Mouse (Mus musculus) B cell, adult 2 months (primary cell): ENCODE results near the gene Dtx2.

Experiments
- DNase-seq, 2 experiments: peaks; one replicate each; pipeline ENCODE4 v3.0.0; 2022

The Dtx2 gene

DNA sequence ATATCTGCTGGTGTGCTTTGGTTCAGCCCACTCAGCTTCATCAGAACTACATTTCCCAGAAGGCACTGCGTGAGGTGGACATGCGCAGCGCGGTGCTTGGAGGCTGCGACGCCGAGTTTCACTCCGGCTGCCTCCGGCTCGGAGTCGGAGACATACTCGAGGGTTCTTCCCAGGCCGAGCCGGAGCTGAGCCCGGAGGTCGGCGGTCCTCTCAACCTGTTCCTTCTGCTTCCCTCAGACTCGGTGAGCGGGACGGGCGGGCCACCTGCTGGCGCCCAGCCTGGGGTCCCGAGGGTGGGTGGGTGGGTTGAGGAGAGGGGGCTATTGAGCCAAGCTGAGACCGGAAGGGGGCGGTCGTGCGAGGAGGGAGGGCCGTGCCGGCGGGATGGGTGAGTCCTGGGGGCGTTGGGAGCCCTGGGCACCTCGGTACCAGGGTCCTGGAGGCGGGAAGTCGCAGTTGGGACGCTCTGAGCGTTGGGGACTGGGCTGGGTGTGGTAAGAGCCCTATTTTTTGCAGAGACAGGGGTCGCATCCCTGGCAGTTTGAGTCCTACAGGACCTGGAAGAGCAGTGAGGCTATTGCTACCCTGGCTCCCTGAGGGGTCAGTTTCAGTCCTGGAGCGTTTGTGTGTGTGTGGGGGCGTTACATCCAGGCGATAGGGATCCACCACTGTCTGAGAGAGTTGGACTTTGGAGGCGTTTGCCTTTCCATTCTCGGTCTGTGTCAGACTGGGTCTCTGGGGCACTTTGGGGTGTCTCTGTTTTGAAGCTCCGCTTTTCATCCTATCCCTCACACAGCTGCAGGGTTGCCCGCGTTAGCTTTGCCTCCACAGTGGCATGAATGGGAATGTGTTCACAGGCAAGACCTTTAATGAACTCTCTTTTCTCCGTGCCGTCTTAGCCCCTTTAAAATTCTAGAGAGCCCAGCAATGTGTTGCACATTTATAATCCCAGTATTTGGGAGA lies at the start of gene Dtx2:
Gene Dtx2 (plus strand): TSS at position 76 of the 963 bp plus-strand sequence.
- peak; percentile 91 to 92 for DNase-seq

DNA sequence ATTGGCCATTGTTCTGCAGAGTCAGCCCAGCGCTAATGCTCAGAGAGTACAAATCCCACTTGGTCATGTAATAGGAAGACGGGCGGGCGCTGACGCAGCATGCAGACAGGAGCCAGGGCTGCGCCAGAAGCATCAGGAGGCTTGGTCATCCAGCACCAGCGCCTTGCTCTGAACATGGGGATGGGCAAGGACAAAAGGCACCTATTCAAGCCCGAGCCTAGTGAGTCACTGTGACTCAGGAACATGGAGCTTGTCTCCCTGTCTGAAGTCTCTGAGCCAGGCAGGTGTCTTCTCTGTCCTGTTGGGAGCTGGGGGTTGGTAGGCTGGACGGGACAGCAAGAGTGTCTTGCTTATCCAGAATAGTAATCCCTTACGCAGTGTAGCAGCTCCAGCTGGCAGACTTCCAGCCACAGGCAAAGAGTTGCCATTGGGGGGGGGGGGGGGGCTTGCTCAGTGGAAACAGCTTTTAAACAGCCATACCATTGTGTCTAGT lies 48.6 kb upstream of the Dtx2 start:
- DNase-seq, result no peak

DNA sequence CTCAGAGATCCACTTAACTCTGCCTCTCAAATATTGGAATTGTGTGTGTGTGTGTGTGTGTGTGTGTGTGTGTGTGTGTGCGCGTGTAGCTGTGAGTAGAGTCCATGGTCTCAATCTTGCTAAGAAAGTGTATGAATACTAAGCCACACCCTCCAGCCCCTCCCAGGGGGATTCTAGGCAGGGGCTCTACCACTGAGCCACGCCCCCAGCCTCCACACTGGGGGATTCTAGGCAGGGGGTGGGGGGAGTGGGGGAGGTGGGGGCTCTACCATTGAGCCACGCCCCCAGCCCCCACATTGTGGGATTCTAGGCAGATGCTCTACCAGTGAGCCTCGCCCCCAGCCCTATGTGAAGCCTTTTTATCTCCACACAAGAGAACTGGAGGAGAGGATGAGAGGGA lies 48.0 kb upstream of the Dtx2 start:
- no peak for DNase-seq

DNA sequence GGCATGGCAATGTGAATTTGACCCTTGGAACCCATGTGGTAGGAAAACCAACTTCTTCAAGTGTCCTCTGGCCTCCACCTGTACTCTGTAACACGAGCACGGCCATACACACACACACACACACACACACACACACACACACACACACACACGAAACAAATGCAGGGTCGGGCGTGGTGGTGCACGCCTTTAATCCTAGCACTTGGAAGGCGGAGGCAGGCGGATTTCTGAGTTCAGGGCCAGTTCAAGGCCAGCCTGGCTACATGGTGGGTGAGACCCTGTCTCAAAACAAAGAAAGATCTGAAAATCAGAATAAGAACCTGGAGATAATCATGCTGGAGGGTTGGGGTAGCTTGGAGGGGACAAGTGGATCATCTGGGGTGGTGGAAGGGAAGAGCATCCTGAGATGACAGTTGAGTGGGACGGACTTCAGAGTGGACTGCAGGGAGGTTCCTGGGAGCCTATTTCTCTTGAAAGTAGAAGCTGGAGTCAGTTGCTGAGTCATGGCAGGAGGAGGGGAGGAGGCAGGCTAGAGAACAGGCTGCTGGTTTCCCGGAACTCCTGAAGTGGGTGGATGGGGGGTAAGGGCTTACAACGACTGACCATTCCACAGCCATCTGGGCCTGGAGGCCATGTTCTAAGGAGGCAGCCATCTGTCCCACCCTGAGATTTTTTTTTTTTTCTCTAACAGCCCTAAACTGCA lies 43.7 kb upstream of the Dtx2 start:
- no peak for DNase-seq

DNA sequence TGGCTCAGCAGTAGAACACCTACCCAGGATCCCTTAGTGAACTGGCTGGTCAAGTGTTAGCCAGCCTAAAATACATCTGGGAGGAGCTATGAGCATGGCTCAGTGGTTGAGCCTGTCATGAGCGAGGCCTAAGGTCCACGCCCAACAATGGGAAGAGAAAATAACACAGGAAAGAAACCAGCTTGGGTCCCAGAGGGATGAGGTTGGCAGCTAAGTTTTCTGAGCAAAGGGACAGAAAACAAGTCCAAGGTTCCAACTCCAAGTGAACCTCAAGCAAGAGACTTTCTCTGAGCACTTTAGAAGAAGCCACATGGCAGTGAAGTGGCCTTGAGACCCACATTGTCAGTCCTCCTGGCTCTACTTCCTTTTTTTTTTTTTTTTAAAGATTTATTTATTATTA lies 42.9 kb upstream of the Dtx2 start:
- DNase-seq, result no peak

DNA sequence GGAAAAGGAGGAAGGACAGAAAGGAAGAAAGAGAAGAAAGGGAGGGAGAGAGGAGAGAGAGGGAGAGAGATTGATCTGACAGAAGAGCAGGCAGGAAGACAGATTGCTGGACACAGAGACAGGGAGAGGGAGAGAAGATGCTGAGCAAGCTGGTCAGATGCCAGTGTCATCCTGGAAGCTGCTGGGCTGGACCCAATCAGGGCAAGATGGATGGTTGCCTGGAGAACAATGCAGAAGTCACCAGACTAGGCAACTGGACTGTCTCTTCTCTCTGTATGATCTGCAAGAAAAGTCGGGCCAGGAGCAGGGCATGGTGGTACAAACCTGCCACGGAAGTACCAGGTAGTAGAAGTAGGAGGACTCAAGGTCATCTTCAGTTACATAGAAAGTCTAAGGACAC lies 41.8 kb upstream of the Dtx2 start:
- DNase-seq, result no peak

DNA sequence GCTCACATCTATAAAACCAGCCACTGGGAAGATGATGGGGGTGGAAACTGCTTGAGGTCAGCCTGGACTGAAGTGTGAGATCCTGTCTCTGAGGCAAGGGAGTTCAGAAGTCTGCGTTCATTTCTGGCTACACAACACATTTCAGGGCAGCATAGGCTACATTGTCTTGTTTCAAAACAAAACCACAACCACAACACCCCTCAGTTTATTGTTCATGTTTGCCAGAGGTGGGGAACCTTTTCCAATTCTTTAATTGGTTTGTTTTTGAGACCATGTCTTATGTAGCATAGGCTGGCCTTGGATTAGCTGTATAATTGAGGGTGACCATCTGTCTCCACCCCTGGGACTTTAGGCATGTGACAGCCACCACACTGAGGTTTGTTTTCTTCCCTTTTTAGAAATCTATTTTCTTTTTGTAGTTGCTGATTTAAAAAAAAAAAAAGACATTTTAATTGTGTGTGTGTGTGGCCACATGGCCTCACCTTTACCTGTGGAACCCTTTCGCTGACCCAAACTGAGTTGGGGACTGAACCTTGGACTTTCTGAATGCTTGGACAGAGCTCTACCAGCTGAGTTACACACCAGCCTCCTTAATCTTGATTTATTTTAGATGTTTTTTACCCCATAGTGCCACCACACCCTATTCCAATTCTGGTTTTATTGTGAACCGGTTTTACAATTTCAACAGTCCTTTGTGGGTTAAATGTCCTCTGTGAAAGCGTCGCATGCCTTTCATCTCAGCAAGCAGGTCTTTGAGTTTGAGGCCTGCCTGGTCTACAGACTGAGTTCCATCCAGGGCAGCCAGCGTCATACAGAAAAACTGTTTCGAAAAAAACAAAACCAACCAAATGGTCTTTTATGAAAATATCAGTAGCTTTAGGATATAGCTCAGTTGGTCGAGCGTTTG lies 38.0 kb upstream of the Dtx2 start:
- peak in 1 of 2 experiments; percentile 26 for DNase-seq

DNA sequence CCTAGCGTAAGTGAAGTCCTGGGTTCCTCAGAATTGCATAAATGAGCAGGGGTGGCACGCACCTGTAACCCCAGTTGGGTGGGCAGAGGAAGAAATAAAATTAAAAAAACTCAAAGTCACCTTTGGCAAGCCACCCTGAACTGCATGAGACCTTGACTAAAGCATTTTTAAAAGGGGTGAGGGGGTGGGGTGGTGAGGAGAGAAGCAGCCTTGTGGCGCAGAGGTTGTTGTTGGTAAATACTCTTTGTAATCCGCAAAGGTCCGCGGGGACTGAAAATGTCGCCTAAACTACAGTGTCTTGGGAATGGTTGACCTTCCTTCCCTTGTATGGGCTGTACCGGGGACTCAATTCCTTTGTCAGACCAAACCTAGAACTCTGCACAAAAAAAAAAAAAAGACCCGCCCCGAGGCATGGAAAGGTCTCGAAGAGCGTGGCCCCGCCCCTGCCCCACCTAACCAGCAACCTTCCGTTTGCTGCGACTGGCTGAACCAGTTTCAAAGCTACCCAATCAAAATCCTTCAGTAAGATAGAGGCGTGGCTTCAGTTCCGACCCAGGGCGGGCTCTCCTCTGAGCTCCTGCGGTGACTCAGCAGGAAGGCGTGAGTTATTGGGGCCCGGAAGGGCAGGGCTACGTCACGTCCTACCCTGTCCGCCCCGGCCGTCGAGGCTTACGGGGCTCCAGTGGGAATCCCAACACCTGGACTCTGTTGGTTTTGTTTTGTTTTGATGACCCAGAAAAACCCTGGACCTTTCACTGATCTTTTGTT lies 37.2 kb upstream of the Dtx2 start:
- peak; percentile 89 to 91 for DNase-seq

DNA sequence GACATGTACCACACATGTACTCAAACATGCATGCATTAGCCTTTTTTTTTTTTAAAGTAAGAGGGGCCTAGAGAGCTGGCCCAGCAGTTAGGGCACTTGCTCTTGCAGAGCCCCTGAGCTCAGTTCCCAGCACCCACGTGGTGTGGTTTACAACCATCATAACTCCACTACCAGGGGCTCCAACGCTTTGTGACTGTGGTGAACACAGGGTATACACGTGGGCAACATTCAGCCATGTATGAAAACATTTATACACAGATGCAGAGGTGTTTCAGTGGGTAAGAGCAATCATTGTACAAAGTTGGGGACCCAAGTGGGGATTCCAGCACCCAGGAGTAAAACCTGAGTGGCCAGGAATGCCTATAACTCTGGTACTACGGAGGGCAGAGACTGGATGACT lies 36.2 kb upstream of the Dtx2 start:
- no peak for DNase-seq

DNA sequence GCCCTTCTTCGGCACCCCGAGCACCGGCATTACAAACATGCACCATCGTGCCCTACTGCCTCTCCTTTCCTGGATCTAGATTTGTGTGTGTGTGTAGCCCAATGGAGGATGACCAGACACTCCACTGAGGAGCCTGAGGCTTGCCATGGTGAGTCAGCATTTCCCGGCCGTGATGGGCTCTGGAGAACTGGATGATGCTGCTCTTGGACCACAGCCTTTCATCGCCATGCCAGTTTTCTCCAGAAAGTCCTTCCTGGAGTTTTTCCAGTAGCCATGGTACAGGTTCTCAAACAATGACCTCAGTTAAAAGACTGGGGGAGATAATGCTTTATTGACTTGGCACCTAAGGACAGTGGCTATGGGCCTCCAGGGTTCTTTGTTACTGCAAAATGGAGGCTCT lies 34.7 kb upstream of the Dtx2 start:
- no peak for DNase-seq

DNA sequence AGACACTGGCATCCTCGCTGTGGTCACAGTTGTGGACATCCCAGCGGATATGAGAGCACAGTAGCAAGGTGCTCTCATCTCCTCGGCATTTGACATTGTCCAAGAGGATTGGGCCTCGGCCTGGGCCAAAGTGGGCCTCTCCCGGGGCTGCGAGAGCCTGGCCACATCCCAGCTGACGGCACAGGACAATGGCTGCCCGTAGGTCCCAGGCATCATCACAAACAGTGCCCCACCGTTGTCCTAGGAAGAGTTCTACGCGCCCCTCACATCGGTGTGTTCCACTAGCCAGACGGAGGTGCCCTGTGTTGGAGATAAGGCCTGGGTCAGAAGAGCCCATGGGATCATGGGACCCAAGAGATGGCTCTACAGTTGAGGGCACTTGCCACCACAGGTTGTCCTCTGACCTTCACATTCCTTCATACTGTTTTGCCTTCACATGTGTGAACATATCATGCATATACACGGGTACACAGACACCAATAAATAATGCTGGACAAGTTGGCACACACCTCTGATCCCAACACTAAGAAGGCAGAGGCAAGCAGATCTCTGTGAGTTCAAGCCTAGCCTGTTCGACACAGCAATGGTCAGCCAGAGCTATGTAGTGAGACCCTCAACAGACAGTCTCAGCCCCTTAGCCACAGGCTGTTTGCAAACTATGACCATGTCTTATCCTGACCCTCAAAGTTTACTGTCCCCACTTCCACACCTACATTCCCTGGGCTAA lies 33.5 kb upstream of the Dtx2 start:
- DNase-seq, result no peak

DNA sequence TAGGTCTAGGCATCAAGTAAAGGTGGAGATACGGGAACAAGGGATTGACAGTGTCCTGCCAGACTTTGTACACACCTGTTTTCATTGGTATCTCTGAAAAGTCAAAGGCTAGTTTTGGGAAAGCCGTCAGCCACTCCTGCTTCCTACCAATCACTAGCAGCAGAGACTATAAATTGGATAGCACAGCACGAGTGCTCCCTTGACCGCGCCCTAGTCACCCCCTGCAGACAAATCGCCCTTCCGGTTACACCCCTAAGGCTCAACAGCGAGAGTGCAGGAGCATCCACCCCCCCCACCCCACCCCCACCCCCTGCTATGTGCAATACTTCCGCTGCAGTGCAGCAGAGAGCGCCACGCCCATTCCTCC lies 32.5 kb upstream of the Dtx2 start:
- no peak for DNase-seq

DNA sequence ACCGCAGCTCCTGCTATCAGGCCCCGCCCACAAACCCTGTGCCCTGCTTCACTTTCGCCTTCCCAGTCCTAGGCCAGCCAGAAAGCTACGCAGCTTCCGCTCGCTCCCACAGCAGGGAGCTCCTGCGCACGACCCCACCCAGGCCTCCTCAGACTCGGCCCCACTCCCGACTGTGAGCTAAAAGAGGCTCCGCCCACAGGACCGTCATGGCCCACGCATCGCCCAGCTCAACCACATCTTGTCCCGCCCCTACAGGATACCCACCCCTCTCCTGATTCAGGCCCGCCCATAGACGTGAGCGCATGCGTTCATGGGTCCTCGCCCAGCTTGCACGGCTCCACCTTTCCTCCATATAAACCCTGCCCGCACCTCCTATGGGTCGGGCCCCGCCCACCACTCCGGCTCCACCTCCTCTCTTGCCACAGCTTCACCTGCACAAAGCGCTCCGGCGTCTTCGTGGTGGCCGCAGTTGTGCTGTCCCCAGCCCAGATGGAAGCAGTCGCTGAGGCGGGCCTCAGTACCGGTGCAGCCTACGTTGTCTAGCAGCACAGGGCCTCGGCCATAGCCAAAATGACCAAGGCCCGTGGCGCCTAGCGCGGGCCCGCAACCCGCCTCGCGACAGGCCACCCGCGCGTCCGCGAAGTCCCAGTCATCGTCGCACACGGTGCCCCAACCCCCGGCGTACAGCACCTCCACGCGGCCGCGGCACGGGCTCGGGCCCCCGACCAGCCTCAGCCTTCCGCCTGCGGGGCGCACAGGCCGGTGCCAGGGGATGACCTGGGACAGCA lies 31.9 kb upstream of the Dtx2 start:
- peak; percentile 97 for DNase-seq

DNA sequence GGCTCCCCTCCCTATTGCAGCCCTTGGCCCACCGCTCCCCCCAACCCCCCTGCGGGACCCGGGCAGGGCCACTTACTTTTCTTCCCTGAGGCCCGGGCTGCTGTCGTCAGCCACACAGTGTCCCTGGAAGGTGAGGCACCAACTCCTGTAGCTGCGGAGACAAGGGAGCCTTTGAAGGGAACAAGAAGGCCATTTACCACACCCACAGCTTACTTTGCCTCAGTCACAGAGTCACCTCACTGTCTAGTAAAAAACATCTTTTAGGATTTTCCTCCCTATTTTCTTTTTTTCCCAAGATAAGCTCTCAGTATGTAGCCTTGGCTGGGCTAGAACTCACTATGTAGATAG lies 31.3 kb upstream of the Dtx2 start:
- DNase-seq, result no peak

DNA sequence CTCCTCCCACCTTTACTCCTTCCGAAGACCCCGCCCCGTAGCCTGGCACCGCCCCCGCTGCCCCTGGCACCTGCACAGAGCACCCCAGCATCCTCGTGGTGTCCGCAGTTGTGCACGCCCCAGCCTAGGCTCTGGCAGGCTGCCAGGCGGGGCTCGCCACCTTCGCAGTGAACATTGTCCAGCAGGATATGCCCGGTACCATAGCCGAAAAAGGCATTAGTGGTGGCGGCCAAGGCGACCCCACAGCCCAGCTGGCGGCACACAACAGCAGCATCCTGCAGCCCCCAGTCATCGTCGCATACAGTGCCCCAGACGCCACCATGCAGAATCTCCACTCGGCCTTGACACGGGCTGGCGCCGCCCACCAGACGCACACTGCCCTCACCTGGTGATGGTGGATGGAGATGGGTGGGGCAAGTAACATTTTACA lies 29.1 kb upstream of the Dtx2 start:
- peak; percentile 27 to 29 for DNase-seq

DNA sequence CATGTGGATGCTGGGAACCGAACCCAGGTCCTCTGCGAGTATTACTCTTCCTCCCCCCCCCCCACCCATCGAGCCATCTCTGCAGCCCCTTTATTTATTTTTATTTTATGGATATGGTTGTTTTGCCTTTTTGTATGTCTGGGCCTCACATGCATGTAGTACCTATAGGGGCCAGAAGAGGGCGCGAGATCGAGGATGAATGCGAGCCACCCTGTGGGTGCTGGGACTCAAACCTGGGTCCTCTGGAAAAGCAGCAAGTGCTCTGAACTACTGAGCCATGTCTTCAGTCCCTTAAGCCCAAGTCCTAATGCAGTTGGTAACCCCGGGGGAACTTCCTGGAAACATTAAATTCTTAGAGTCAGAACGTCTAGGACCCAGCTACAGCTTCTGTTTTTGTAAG lies 27.7 kb upstream of the Dtx2 start:
- peak; percentile 71 to 72 for DNase-seq

DNA sequence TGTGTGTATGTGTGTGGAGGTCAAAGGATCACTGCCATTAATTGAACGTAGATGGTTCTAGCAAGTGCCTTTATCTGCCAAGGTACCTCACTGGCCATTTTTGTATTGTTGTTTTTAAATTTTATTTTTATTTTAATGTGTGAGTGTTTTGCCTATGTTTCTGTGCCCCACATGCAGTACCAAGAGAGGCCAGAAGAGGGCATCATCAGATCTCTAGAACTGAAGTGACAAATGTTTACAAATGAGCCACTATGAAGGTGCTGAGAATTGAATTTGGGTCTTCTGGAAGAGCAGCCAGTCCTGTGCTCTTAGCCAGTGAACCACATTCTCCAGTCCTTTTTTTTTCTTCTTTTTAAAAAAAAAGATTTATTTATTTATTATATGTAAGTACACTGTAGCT lies 25.8 kb upstream of the Dtx2 start:
- peak; percentile 87 to 88 for DNase-seq

DNA sequence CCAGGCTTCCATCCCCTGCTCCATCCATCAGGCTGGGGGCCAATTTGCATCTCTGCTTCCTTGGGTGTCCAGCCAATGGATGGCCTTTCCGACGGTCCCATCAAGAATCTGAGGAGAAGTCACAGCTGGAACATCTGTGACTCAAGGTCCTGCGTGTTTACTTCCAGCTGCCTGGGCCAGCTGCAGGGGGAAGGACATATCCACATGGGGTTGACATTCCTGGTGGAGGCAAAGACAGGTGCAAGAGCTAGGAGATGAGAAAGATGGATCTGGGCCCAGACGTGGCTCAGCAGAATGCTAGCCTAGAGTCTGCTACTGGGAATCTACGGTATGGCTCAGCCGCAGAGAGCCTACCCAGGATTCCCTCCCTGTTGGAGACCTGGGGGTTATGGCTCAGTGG lies 24.4 kb upstream of the Dtx2 start:
- no peak for DNase-seq

DNA sequence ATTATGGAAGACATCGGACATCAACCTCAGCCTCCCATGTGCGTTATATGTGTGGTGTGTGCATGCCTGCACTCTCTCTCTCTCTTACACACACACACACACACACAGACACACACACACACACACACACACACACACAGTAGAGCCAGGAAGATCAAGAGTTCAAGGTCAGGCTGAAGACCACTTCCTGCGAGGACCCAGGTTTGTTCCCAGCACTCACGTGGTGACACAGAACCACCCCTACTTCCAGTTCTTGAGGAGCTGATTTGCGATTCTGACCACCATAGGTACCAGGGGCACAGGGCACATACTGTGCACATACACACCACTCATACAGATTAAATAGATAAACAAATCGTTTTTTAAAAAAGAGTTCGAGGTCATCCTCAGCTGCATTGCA lies 22.7 kb upstream of the Dtx2 start:
- no peak for DNase-seq

DNA sequence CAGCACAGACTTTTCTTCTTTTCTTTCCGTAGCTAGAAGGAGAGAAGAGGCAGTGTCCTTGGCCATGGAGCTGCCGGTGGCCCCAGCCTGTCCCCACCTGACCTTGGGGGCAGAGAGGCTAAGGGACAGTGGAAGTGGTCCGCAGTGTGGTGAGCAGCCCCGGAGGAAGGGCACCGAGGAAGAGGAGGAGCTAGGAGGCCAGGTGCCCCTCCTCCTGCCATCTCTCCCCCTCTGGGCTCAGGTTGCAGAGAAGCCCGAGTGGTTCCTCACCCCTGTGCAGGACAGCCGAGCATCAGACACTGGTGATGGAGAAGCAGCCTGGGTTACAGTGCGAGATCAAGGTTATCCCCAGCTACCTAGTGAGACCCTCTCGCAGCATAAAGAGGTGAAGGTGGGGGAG lies 20.2 kb upstream of the Dtx2 start, which contains the start of gene Ssc4d:
Gene Ssc4d (minus strand): TSS at position 167 of the 400 bp plus-strand sequence.
- no peak for DNase-seq
